ENCODE assay signal across 16 mouse cellular contexts in genomic region chr6:31159935-31160670, GRCm38 (mm10).
DNase-seq lines count a peak whose midpoint lies in the region; ATAC-seq and TF ChIP-seq lines count a peak whose summit lies in the region.
"Had no signal": no experiment of that assay in that cellular context is flagged by ENCODE, and none has a peak within 500 bp of the region (broad histone marks: within the 10 kb centered on the region; RNA-seq: fewer than 3 reads in every experiment).

No protein-coding gene starts in this region.

- no peak for DNase-seq in lung, embryonic 14.5 days
- no peak for DNase-seq in lung, postnatal 25 days (ENCODE audit: low spot score)
- DNase-seq in CH12.LX (ENCODE audit: extremely low read depth) = no peak
- peak; percentile 61 for DNase-seq in induced T-regulatory cell, adult 2 months (ENCODE audit: low read depth)
- DNase-seq in left cerebral cortex, adult 18-20 months (ENCODE audit: low spot score in 2 of 2) = no peak
- no peak for DNase-seq in retina, postnatal 1 day
- DNase-seq: cerebellum, adult 11-12 months; layer of hippocampus, adult 9-11 months; right cerebral cortex, adult 18-20 months had no signal

- H3K4me3 ChIP-seq in lung, embryonic 14.5 days (ENCODE audit: low read depth, low read length) = no peak overlapping the region
- peak overlapping the region in 1 of 3 experiments; percentile 20 for H3K4me3 ChIP-seq in CH12.LX (replicated peaks in 1 of 3; ENCODE audit: low read depth in 2 of 3, low read length in 2 of 3, poor library complexity in 1 of 3)
- no peak overlapping the region for H3K4me3 ChIP-seq in brown adipose tissue, adult 24 weeks (ENCODE audit: insufficient read depth, low read depth, low read length)
- H3K4me3 ChIP-seq: erythroblast, embryonic 14.5 days; heart, embryonic 15.5 days; limb, embryonic 13.5 days; liver, embryonic 15.5 days; midbrain, embryonic 12.5 days; stomach, embryonic 15.5 days had no signal

- TF ChIP-seq EP300 in CH12.LX (IDR thresholded peaks at IDR 0.05; ENCODE audit: low read length) = no peak

- in situ Hi-C loops in CH12.LX (cut with MboI; ENCODE audit: low pct_ligation_motif_present, low pct_unique_long_range_greater_than_20kb, low sequenced_read_pairs) = no loop called here

- peaks cover 10% of the 10 kb centered on the region; the same call in 1 of the 2 replicates for H3K4me1 ChIP-seq in lung, embryonic 14.5 days (ENCODE audit: insufficient read depth)
- peaks cover 50 to 91% of the 10 kb centered on the region in 2 experiments for H3K4me1 ChIP-seq in CH12.LX (ENCODE audit: control insufficient read depth in 1 of 2, insufficient read depth in 2 of 2)
- H3K4me1 ChIP-seq in brown adipose tissue, adult 24 weeks (ENCODE audit: control insufficient read depth, insufficient read depth, insufficient read length, low read length) = peaks cover 18% of the 10 kb centered on the region
- H3K4me1 ChIP-seq: liver, embryonic 15.5 days had no signal

- no peak for TF ChIP-seq CTCF in lung, embryonic 14.5 days (IDR thresholded peaks at IDR 0.05; ENCODE audit: low read depth)
- TF ChIP-seq CTCF in CH12.LX (conservative IDR thresholded peaks at IDR 0.05 in 1 of 2, IDR thresholded peaks at IDR 0.05 in 1 of 2; ENCODE audit: low read depth in 2 of 2, low read length in 2 of 2) = no peak

- H3K79me2 ChIP-seq in CH12.LX (replicated peaks; ENCODE audit: control insufficient read depth, extremely low read depth, insufficient read depth, poor library complexity, severe bottlenecking) = 0 out of 2 replicates have a peak, but pooled peaks cover 9% of the 10 kb centered on the region

- H3K27ac ChIP-seq in lung, embryonic 14.5 days (ENCODE audit: low read depth) = no peak overlapping the region
- peak overlapping the region; percentile 55 for H3K27ac ChIP-seq in CH12.LX (ENCODE audit: insufficient read depth, low read depth)
- H3K27ac ChIP-seq in brown adipose tissue, adult 24 weeks (replicated peaks; ENCODE audit: low read depth, low read length) = 0 out of 2 replicates have a peak overlapping the region, but pooled peaks have one; percentile 13
- H3K27ac ChIP-seq: limb, embryonic 13.5 days; liver, embryonic 15.5 days; midbrain, embryonic 12.5 days had no signal

- dilution Hi-C loops in CH12.LX (cut with MboI; ENCODE audit: extremely low pct_ligation_motif_present, extremely low pct_unique_long_range_greater_than_20kb, low sequenced_read_pairs) = no loop called here

- H3K9ac ChIP-seq in lung, embryonic 14.5 days = no peak overlapping the region
- peak overlapping the region; percentile 34; the same call in 1 of the 2 replicates for H3K9ac ChIP-seq in CH12.LX (ENCODE audit: insufficient read depth, low read depth)
- H3K9ac ChIP-seq: heart, embryonic 15.5 days; limb, embryonic 13.5 days; liver, embryonic 15.5 days; midbrain, embryonic 12.5 days; stomach, embryonic 15.5 days had no signal

- 63% methylated on average over 16 of the region's 16 CpGs for WGBS in lung, embryonic 14.5 days

- no peak for TF ChIP-seq RAD21 in CH12.LX (IDR thresholded peaks at IDR 0.05; ENCODE audit: low read depth, low read length)

- no peaks in the 10 kb centered on the region for H3K27me3 ChIP-seq in lung, embryonic 14.5 days (ENCODE audit: insufficient read depth, low read length)
- no peaks in the 10 kb centered on the region for H3K27me3 ChIP-seq in CH12.LX (replicated peaks)
- H3K27me3 ChIP-seq: heart, embryonic 15.5 days; midbrain, embryonic 12.5 days; stomach, embryonic 15.5 days had no signal

- no peak for ATAC-seq in lung, embryonic 14.5 days (ENCODE audit: insufficient read depth)

- H3K36me3 ChIP-seq in lung, embryonic 14.5 days (ENCODE audit: insufficient read depth) = no peaks in the 10 kb centered on the region
- peaks cover 23 to 66% of the 10 kb centered on the region in 2 experiments for H3K36me3 ChIP-seq in CH12.LX (replicated peaks in 1 of 2; ENCODE audit: control insufficient read depth in 1 of 2, insufficient read depth in 1 of 2, low read length in 1 of 2)
- H3K36me3 ChIP-seq: heart, embryonic 15.5 days; limb, embryonic 13.5 days; liver, embryonic 15.5 days; midbrain, embryonic 12.5 days; stomach, embryonic 15.5 days had no signal

- no peaks in the 10 kb centered on the region for H3K9me3 ChIP-seq in lung, embryonic 14.5 days (ENCODE audit: low read depth, low read length)
- H3K9me3 ChIP-seq in CH12.LX (replicated peaks; ENCODE audit: low read length) = no peaks in the 10 kb centered on the region
- H3K9me3 ChIP-seq: heart, embryonic 15.5 days; limb, embryonic 13.5 days; liver, embryonic 15.5 days; midbrain, embryonic 12.5 days; stomach, embryonic 15.5 days had no signal

- TF ChIP-seq POLR2A in CH12.LX (IDR thresholded peaks at IDR 0.05; ENCODE audit: low read depth, low read length) = no peak

- H3K4me2 ChIP-seq in lung, embryonic 14.5 days = peak overlapping the region; percentile 43; the same call in 1 of the 2 replicates
- peak overlapping the region; percentile 19; the same call in 1 of the 2 replicates for H3K4me2 ChIP-seq in CH12.LX (ENCODE audit: insufficient read depth, low read depth, poor library complexity, severe bottlenecking)
- H3K4me2 ChIP-seq: limb, embryonic 13.5 days; liver, embryonic 15.5 days; midbrain, embryonic 12.5 days had no signal

TF ChIP-seq in CH12.LX, 34 proteins besides CTCF, POLR2A, EP300 and RAD21:
- TF ChIP-seq RCOR1 (conservative IDR thresholded peaks at IDR 0.05; ENCODE audit: low read depth, low read length) (no peak), BHLHE40 (IDR thresholded peaks at IDR 0.05; ENCODE audit: low read depth, low read length) (no peak), MXI1 (IDR thresholded peaks at IDR 0.05; ENCODE audit: low read depth, low read length) (no peak), MAX (IDR thresholded peaks at IDR 0.05; ENCODE audit: low read length) (no peak), E2F4 (IDR thresholded peaks at IDR 0.05; ENCODE audit: insufficient replicate concordance, low read depth, low read length) (no peak)
